In the genomic region with DNA sequence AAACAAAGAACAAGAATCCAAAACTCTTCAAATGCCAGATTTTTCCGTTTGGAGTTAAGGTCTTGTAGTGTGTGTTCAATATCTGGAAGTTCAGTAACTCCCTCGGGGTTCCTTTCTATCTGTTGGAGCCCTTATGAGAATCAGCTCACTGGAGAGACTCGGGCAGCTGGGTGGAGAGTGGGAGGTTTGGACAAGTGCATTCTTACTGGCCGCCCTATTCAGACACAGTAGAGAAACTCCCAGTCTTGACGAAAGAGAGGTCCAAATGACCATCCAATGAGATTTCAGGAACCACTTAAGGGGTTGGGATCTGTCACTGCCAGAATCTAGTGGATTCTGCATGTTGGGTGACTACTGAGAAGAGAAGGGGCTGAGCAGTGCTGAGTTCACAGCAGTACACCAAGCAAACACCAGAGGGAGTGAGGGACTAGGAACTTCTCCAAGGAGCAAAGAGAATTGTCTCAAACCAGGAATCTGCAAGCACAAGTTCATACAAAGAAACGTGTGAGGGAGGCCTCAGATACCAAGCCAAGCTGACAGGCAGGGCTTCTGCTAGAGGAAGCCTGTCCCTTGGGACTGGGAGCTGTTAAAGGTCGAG, we compare ENCODE assay signal across 8 mouse cellular contexts.
A peak's percentile ranks its signal among the peaks of the same experiment; 100 is the strongest.
DNase-seq lines count a peak whose midpoint lies in the region; ATAC-seq and TF ChIP-seq lines count a peak whose summit lies in the region.

No protein-coding gene starts in this region.

- intact Hi-C loops in left cerebral cortex, postnatal 36 days (cut with DNase I): loop anchor here (2.0 kb wide), 2 partner anchors 476 to 484 kb away; no protein-coding TSS in a partner anchor

- no peak for ATAC-seq in intestine, embryonic 14.5 days (replicated peaks; ENCODE audit: low FRiP score, low TSS enrichment, low read depth)
- no peak for ATAC-seq in intestine, embryonic 15.5 days
- ATAC-seq in erythroid progenitor cell, adult 5-6 weeks (replicated peaks; ENCODE audit: low FRiP score, poor library complexity, severe bottlenecking): no peak

- H3K4me2 ChIP-seq in intestine, embryonic 14.5 days (ENCODE audit: low read length): no peak overlapping the region
- H3K4me2 ChIP-seq in intestine, embryonic 15.5 days (replicated peaks): no peak overlapping the region

- no peak for TF ChIP-seq POLR2A in kidney, adult 2 months (IDR thresholded peaks at IDR 0.05; ENCODE audit: low read depth, low read length)

- H3K27me3 ChIP-seq in intestine, embryonic 14.5 days (replicated peaks; ENCODE audit: control insufficient read depth, insufficient read depth, low read length): no peaks in the 10 kb centered on the region
- no peaks in the 10 kb centered on the region for H3K27me3 ChIP-seq in intestine, embryonic 15.5 days (replicated peaks)
- H3K27me3 ChIP-seq in forebrain, embryonic 10.5 days (ENCODE audit: poor library complexity, severe bottlenecking): no peaks in the 10 kb centered on the region
- no peaks in the 10 kb centered on the region for H3K27me3 ChIP-seq in kidney, adult 2 months (replicated peaks; ENCODE audit: control insufficient read depth, insufficient read depth, low read length)

- H3K27ac ChIP-seq in intestine, embryonic 14.5 days (ENCODE audit: low read depth): no peak overlapping the region
- H3K27ac ChIP-seq in intestine, embryonic 15.5 days: no peak overlapping the region
- no peak overlapping the region for H3K27ac ChIP-seq in forebrain, embryonic 10.5 days
- no peak overlapping the region for H3K27ac ChIP-seq in kidney, adult 2 months (ENCODE audit: insufficient read depth, low read depth, low read length)

- WGBS in intestine, embryonic 14.5 days: 43% methylated on average over 7 of the region's 7 CpGs
- WGBS in intestine, embryonic 15.5 days: 40% methylated on average over 7 of the region's 7 CpGs
- 51% methylated on average over 7 of the region's 7 CpGs for WGBS in forebrain, embryonic 10.5 days
- WGBS in kidney, adult 2 months: 37% methylated on average over 7 of the region's 7 CpGs

- no peaks in the 10 kb centered on the region for H3K9me3 ChIP-seq in intestine, embryonic 14.5 days (ENCODE audit: control insufficient read depth, low read length)
- H3K9me3 ChIP-seq in intestine, embryonic 15.5 days: no peaks in the 10 kb centered on the region
- 0 out of 2 replicates have a peak, but pooled peaks cover 3% of the 10 kb centered on the region for H3K9me3 ChIP-seq in forebrain, embryonic 10.5 days

- no peaks in the 10 kb centered on the region for H3K4me1 ChIP-seq in intestine, embryonic 14.5 days (replicated peaks; ENCODE audit: control insufficient read depth, insufficient read depth, low read length)
- H3K4me1 ChIP-seq in intestine, embryonic 15.5 days (replicated peaks): no peaks in the 10 kb centered on the region
- H3K4me1 ChIP-seq in forebrain, embryonic 10.5 days: no peaks in the 10 kb centered on the region
- no peaks in the 10 kb centered on the region for H3K4me1 ChIP-seq in kidney, adult 2 months (ENCODE audit: control insufficient read depth, insufficient read depth, low read length)

- no peak; the same call in 1 of the 2 replicates for TF ChIP-seq CTCF in kidney, adult 2 months (conservative IDR thresholded peaks at IDR 0.05; ENCODE audit: insufficient read depth, insufficient read length, low read depth, low read length)

- H3K9ac ChIP-seq in intestine, embryonic 14.5 days (ENCODE audit: low read length): no peak overlapping the region
- no peak overlapping the region for H3K9ac ChIP-seq in intestine, embryonic 15.5 days

- peak; percentile 61 for DNase-seq in intestine, embryonic 14.5 days (ENCODE audit: low spot score)
- peak; percentile 85 for DNase-seq in brain, adult 2 months (ENCODE audit: low read depth, low spot score)
- DNase-seq in forebrain, embryonic 10.5 days (ENCODE audit: extremely low spot score, low spot score): peak; percentile 25
- DNase-seq in kidney, adult 2 months: peak; percentile 8
- peak; percentile 45 to 68 for DNase-seq in left cerebral cortex, postnatal 36 days (ENCODE audit: low spot score in 2 of 2)
- DNase-seq in right cerebral cortex, postnatal 36 days (ENCODE audit: low spot score in 2 of 2): peak; percentile 36 to 41

- H3K36me3 ChIP-seq in intestine, embryonic 14.5 days (ENCODE audit: control insufficient read depth, insufficient read depth, low read length): no peaks in the 10 kb centered on the region
- H3K36me3 ChIP-seq in intestine, embryonic 15.5 days: no peaks in the 10 kb centered on the region
- H3K36me3 ChIP-seq in forebrain, embryonic 10.5 days (replicated peaks): no peaks in the 10 kb centered on the region
- H3K36me3 ChIP-seq in kidney, adult 2 months (ENCODE audit: control insufficient read depth, insufficient read depth, low read length): no peaks in the 10 kb centered on the region

- H3K4me3 ChIP-seq in intestine, embryonic 14.5 days (ENCODE audit: low read depth, low read length): no peak overlapping the region
- H3K4me3 ChIP-seq in intestine, embryonic 15.5 days (replicated peaks): no peak overlapping the region
- H3K4me3 ChIP-seq in forebrain, embryonic 10.5 days: no peak overlapping the region
- H3K4me3 ChIP-seq in kidney, adult 2 months (ENCODE audit: insufficient read depth, low read depth, low read length): no peak overlapping the region

Comparison
In these comparisons a context has a peak if more than half of its experiments do, and no peak if none do; other contexts are left out.
1. DNase-seq: peak in every context shown above with its lines; median percentile 85 in brain, adult 2 months; 61 in intestine, embryonic 14.5 days; 56 in left cerebral cortex, postnatal 36 days; 38 in right cerebral cortex, postnatal 36 days; 25 in forebrain, embryonic 10.5 days; 8 in kidney, adult 2 months.